Mouse (Mus musculus) MEL (cell line): ENCODE results near the gene Daam1. TPM values are rescaled to one million over a fixed set of nuclear protein-coding genes. Genes with fewer than 3 reads are reported as not detected.

Experiments used
- DNase-seq: peaks from one replicate; pipeline ENCODE4 v3.0.0; 2011; ENCODE audit warnings: low read depth, low spot score
- H3K27ac ChIP-seq: 2 replicates; pipeline ENCODE4 v1.5.1; 2012; ENCODE audit warnings: low read depth, mild to moderate bottlenecking, control low read depth, low read length, moderate library complexity; ENCODE audit not compliant: control insufficient read depth
- H3K27me3 ChIP-seq, 2 experiments: fragments of 150-350 bp in 1 of 2; sonication (generic) in 1 of 2; 2 replicates each; pipeline ENCODE4 v1.6.1; 2012; ENCODE audit warnings: low read length in 2 of 2, mild to moderate bottlenecking in 2 of 2, improper control_type of control experiment in 1 of 2, moderate library complexity in 1 of 2; ENCODE audit not compliant: insufficient read depth in 2 of 2, control insufficient read depth in 1 of 2
- H3K36me3 ChIP-seq, 2 experiments: 2 replicates each; pipeline ENCODE4 v1.6.1; 2012 to 2014; ENCODE audit warnings: low read length in 2 of 2, improper control_type of control experiment in 1 of 2, inconsistent platforms in 1 of 2, mild to moderate bottlenecking in 1 of 2; ENCODE audit not compliant: insufficient read depth in 2 of 2, control insufficient read depth in 1 of 2
- H3K4me1 ChIP-seq, 2 experiments: fragments of 150-350 bp in 1 of 2; sonication (generic) in 1 of 2; 2 replicates each; pipeline ENCODE4 v1.6.1; 2012; ENCODE audit warnings: low read length in 2 of 2, improper control_type of control experiment in 1 of 2, mild to moderate bottlenecking in 1 of 2; ENCODE audit not compliant: insufficient read depth in 2 of 2, control insufficient read depth in 1 of 2
- H3K4me3 ChIP-seq, 2 experiments: fragments of 150-350 bp in 1 of 2; sonication (generic) in 1 of 2; 2 replicates each; pipeline ENCODE4 v1.5.1; 2012; ENCODE audit warnings: low read depth in 2 of 2, low read length in 2 of 2, mild to moderate bottlenecking in 2 of 2, moderate library complexity in 2 of 2, control low read depth in 1 of 2, improper control_type of control experiment in 1 of 2; ENCODE audit not compliant: control insufficient read depth in 1 of 2, insufficient read depth in 1 of 2
- H3K79me2 ChIP-seq: 2 replicates; pipeline ENCODE4 v1.6.1; 2012; ENCODE audit warnings: mild to moderate bottlenecking, low read length, moderate library complexity; ENCODE audit not compliant: control insufficient read depth, poor library complexity, insufficient read depth
- H3K9ac ChIP-seq: 2 replicates; pipeline ENCODE4 v1.6.1; 2012; ENCODE audit warnings: low read depth, mild to moderate bottlenecking, control low read depth, low read length, moderate library complexity; ENCODE audit not compliant: control insufficient read depth, poor library complexity, severe bottlenecking
- H3K9me3 ChIP-seq: fragments of 150-350 bp; sonication (generic); replicated peaks from 2 replicates; pipeline ENCODE4 v1.6.1; 2012; ENCODE audit warnings: mild to moderate bottlenecking, low read length, improper control_type of control experiment, moderate library complexity; ENCODE audit not compliant: insufficient read depth
- BHLHE40 ChIP-seq: IDR thresholded peaks from 2 replicates; pipeline ENCODE4 v1.6.1; 2012; ENCODE audit warnings: low read depth, mild to moderate bottlenecking, inconsistent platforms, low read length, improper control_type of control experiment, borderline replicate concordance
- CHD1 ChIP-seq: IDR thresholded peaks from 2 replicates; pipeline ENCODE4 v1.6.1; 2012; ENCODE audit warnings: low read depth, mild to moderate bottlenecking, inconsistent platforms, low read length, improper control_type of control experiment
- ELF1 ChIP-seq: IDR thresholded peaks from 2 replicates; pipeline ENCODE4 v1.6.1; 2014; ENCODE audit warnings: low read depth, mild to moderate bottlenecking, inconsistent platforms, low read length, improper control_type of control experiment, moderate library complexity
- EP300 ChIP-seq, 2 experiments: IDR thresholded peaks; 2 replicates each; pipeline ENCODE4 v1.6.1; 2011; ENCODE audit warnings: improper control_type of control experiment in 2 of 2, low read length in 2 of 2, low read depth in 1 of 2, mild to moderate bottlenecking in 1 of 2
- ETS1 ChIP-seq: IDR thresholded peaks from 2 replicates; pipeline ENCODE4 v1.6.1; 2012; ENCODE audit warnings: low read depth, mild to moderate bottlenecking, inconsistent platforms, low read length, improper control_type of control experiment, moderate library complexity
- GATA1 ChIP-seq: IDR thresholded peaks from 2 replicates; pipeline ENCODE4 v1.6.1; 2011; ENCODE audit warnings: low read depth, low read length, improper control_type of control experiment
- HCFC1 ChIP-seq: IDR thresholded peaks from 2 replicates; pipeline ENCODE4 v1.6.1; 2012; ENCODE audit warnings: low read depth, mild to moderate bottlenecking, inconsistent platforms, low read length, improper control_type of control experiment, moderate library complexity
- MAFK ChIP-seq: IDR thresholded peaks from 2 replicates; pipeline ENCODE4 v1.6.1; 2011; ENCODE audit warnings: low read depth, mild to moderate bottlenecking, low read length, improper control_type of control experiment, borderline replicate concordance
- MAX ChIP-seq: IDR thresholded peaks from 2 replicates; pipeline ENCODE4 v1.6.1; 2011; ENCODE audit warnings: low read length, improper control_type of control experiment
- MXI1 ChIP-seq: IDR thresholded peaks from 2 replicates; pipeline ENCODE4 v1.6.1; 2011; ENCODE audit warnings: mild to moderate bottlenecking, low read depth, low read length, improper control_type of control experiment
- MYB ChIP-seq: IDR thresholded peaks from 2 replicates; pipeline ENCODE4 v1.6.1; 2011; ENCODE audit warnings: mild to moderate bottlenecking, low read depth, low read length, improper control_type of control experiment
- MYC ChIP-seq: IDR thresholded peaks from 2 replicates; pipeline ENCODE4 v1.6.1; 2011; ENCODE audit warnings: low read depth, mild to moderate bottlenecking, low read length, improper control_type of control experiment, moderate library complexity
- POLR2A ChIP-seq, 2 experiments: IDR thresholded peaks; 2 replicates each; pipeline ENCODE4 v1.6.1; 2011 to 2012; ENCODE audit warnings: low read length in 2 of 2, mild to moderate bottlenecking in 2 of 2, control low read depth in 1 of 2, improper control_type of control experiment in 1 of 2, low read depth in 1 of 2, moderate library complexity in 1 of 2; ENCODE audit not compliant: control insufficient read depth in 1 of 2, insufficient read depth in 1 of 2, poor library complexity in 1 of 2
- POLR2AphosphoS5 ChIP-seq: IDR thresholded peaks from 2 replicates; pipeline ENCODE4 v1.6.1; 2012; ENCODE audit warnings: low read depth, borderline replicate concordance, mild to moderate bottlenecking, inconsistent platforms, low read length, moderate library complexity, mixed read lengths
- RAD21 ChIP-seq: IDR thresholded peaks from 2 replicates; pipeline ENCODE4 v1.6.1; 2011; ENCODE audit warnings: mild to moderate bottlenecking, low read depth, low read length, improper control_type of control experiment
- RCOR1 ChIP-seq: IDR thresholded peaks from 2 replicates; pipeline ENCODE4 v1.6.1; 2012; ENCODE audit warnings: low read depth, mild to moderate bottlenecking, inconsistent platforms, low read length, improper control_type of control experiment
- SIN3A ChIP-seq: IDR thresholded peaks from 2 replicates; pipeline ENCODE4 v1.6.1; 2012; ENCODE audit warnings: low read length, improper control_type of control experiment, inconsistent platforms
- SMC3 ChIP-seq: IDR thresholded peaks from 2 replicates; pipeline ENCODE4 v1.6.1; 2011; ENCODE audit warnings: low read depth, low read length, improper control_type of control experiment
- TAL1 ChIP-seq: IDR thresholded peaks from 2 replicates; pipeline ENCODE4 v1.6.1; 2012; ENCODE audit warnings: mild to moderate bottlenecking, inconsistent platforms, low read length, moderate library complexity, mixed read lengths
- TBP ChIP-seq: IDR thresholded peaks from 2 replicates; pipeline ENCODE4 v1.8.0; 2011; ENCODE audit warnings: low read depth, low read length, improper control_type of control experiment
- TCF12 ChIP-seq: IDR thresholded peaks from 2 replicates; pipeline ENCODE4 v1.6.1; 2014; ENCODE audit warnings: low read depth, mild to moderate bottlenecking, inconsistent platforms, low read length, improper control_type of control experiment, moderate library complexity
- USF1 ChIP-seq: IDR thresholded peaks from 2 replicates; pipeline ENCODE4 v1.6.1; 2014; ENCODE audit warnings: low read depth, mild to moderate bottlenecking, inconsistent platforms, low read length, improper control_type of control experiment, moderate library complexity
- USF2 ChIP-seq, 2 experiments: IDR thresholded peaks; 2 replicates each; pipeline ENCODE4 v1.6.1; 2011 to 2012; ENCODE audit warnings: improper control_type of control experiment in 2 of 2, low read length in 2 of 2, borderline replicate concordance in 1 of 2, inconsistent platforms in 1 of 2, low read depth in 1 of 2, mild to moderate bottlenecking in 1 of 2; ENCODE audit not compliant: insufficient read depth in 1 of 2
- ZC3H11A ChIP-seq: IDR thresholded peaks from 2 replicates; pipeline ENCODE4 v1.6.1; 2012; ENCODE audit warnings: low read depth, mild to moderate bottlenecking, inconsistent platforms, low read length, improper control_type of control experiment
- ZKSCAN1 ChIP-seq: IDR thresholded peaks from 2 replicates; pipeline ENCODE4 v1.6.1; 2012; ENCODE audit warnings: low read depth, mild to moderate bottlenecking, inconsistent platforms, low read length, improper control_type of control experiment, moderate library complexity
- ZNF384 ChIP-seq: IDR thresholded peaks from 2 replicates; pipeline ENCODE4 v1.6.1; 2012; ENCODE audit warnings: low read depth, mild to moderate bottlenecking, inconsistent platforms, low read length, improper control_type of control experiment
- polyA plus RNA-seq, 2 experiments: library from polyadenylated mRNA; stranded (reverse) in 1 of 2; unstranded in 1 of 2; fragments of >175 nt in 1 of 2; fragments of >200 nt in 1 of 2; gene quantifications; 2 replicates each; pipeline versions ENCODE4 v1.2.1 to v1.2.4; 2012; ENCODE audit warnings: low replicate concordance in 2 of 2, low read depth in 1 of 2; ENCODE audit not compliant: insufficient read length in 2 of 2, insufficient read depth in 1 of 2, missing spikeins in 1 of 2
- total RNA-seq: library from RNA; depleted of rRNA; stranded (reverse); fragments of 300-350 nt; gene quantifications from 2 replicates; pipeline ENCODE4 v1.2.3, GENCODE M21; 2012

Gene Daam1
- total and polyA plus RNA-seq, 3 experiments: 9.2 to 12.0 TPM; not detected in 1

DNA sequence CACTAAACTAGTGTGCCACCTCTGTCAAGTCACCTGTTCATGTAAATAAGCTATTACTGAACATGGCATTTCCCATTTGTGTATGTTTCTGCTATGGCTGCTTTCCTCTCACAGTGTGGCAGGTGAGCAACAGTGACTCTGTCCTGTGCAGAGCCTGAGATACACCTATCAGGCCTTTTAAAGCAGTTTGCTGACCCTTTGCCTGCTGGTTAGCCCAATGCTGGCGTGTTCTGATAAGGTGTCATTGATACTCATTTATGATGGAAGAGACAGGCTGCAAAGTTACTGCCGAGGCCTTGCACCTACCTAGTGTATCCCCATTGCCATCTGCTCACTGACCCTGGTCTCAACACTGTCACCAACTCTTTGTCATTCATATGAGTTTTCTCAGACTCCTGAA lies 99.0 kb downstream of the Daam1 start:
- TF ChIP-seq MAFK (no peak), TAL1 (peak; percentile 4; the same call in 1 of the 2 replicates)
- TF ChIP-seq, all 39 proteins: peak for 1
- DNase-seq: no peak
- Histone ChIP-seq H3K27me3 (no peaks in the 10 kb centered on the region), H3K79me2 (0 out of 2 replicates have a peak, but pooled peaks cover 1% of the 10 kb centered on the region), H3K27ac (no peak overlapping the region), H3K36me3 (peaks cover 0 to 18% of the 10 kb centered on the region in 2 experiments; a peak in 3 of 4 replicates), H3K9ac (no peak overlapping the region), H3K9me3 (no peaks in the 10 kb centered on the region), H3K4me3 (no peak overlapping the region), H3K4me1 (peaks cover 16 to 20% of the 10 kb centered on the region in 2 experiments)

DNA sequence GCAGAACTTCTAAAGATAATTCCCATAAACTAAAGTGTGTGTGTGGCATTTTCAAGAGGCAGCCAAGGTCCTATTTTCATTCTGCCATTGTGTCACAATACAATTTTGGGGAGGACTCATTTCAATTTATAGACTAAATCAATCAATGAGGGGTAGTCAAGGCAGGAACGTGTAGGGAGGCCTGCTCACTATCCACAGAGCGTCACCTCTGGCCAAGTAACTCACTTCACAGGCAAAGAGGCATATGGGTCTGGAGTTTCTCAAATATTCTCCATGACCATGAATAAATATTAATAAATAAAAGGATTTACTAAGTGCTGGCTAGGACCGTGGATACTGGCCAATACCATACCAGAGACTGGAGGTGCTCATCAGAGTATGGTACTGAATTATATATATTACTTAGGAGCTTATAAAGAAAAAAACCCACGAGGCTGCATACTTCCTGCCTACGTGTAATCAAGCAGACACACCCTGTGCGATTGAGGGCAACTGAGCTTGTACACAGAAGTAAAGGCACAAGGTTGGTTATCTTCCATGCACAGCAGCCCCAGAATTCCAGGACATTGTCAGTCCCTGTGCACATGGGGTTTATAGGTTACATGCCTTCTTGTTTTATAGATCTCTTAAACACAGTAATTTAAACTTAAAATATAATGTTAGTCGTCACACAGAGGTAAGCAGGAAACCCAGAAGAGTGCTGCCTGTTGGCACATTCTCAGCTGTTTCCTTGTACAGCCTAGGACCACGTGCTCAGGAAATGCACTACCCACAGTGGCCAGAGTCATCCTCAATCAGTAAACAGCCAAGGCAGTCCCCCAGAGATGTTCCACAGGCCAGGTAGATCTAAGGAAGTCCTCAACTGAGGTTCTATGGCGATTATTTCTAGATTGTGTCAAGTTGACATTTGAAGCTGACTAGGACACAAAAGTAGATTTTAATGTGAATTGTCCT lies 101.8 kb downstream of the Daam1 start:
- DNase-seq: peak; percentile 87
- Histone ChIP-seq H3K79me2 (0 out of 2 replicates have a peak, but pooled peaks cover 1% of the 10 kb centered on the region), H3K27me3 (no peaks in the 10 kb centered on the region)
- 0 out of 4 replicates have a peak, but pooled peaks of 1 of the 2 experiments have one; percentile 7 for TF ChIP-seq USF2 (IDR thresholded peaks at IDR 0.05; ENCODE audit: borderline replicate concordance in 1 of 2, insufficient read depth in 1 of 2, low read depth in 1 of 2, low read length in 2 of 2)
- TF ChIP-seq POLR2A (IDR thresholded peaks at IDR 0.05; ENCODE audit: control insufficient read depth in 1 of 2, insufficient read depth in 1 of 2, low read depth in 1 of 2, low read length in 2 of 2, poor library complexity in 1 of 2): peak in 1 of 2 experiments; percentile 28; a peak in 1 of 4 replicates
- TF ChIP-seq ETS1: peak; percentile 72
- TF ChIP-seq TBP: peak; percentile 10; the same call in 1 of the 2 replicates
- TF ChIP-seq ZNF384: peak; percentile 80
- no peak for TF ChIP-seq ZKSCAN1
- TF ChIP-seq HCFC1: 0 out of 2 replicates have a peak, but pooled peaks have one; percentile 34
- TF ChIP-seq RAD21: no peak
- TF ChIP-seq ELF1: 0 out of 2 replicates have a peak, but pooled peaks have one; percentile 34
- peak; percentile 72 for TF ChIP-seq USF1
- TF ChIP-seq POLR2AphosphoS5: no peak
- peak; percentile 64 for TF ChIP-seq SIN3A
- peak; percentile 91 for TF ChIP-seq MYC
- TF ChIP-seq BHLHE40: peak; percentile 21; the same call in 1 of the 2 replicates
- TF ChIP-seq EP300 (IDR thresholded peaks at IDR 0.05; ENCODE audit: low read depth in 1 of 2, low read length in 2 of 2): peak; percentile 84 to 87
- TF ChIP-seq MYB: no peak
- TF ChIP-seq MAX: peak; percentile 94
- no peak; the same call in 1 of the 2 replicates for TF ChIP-seq MXI1
- no peak for TF ChIP-seq CHD1
- TF ChIP-seq RCOR1: peak; percentile 67
- TF ChIP-seq TCF12: peak; percentile 89
- TF ChIP-seq GATA1: peak; percentile 92
- no peak for TF ChIP-seq SMC3
- TF ChIP-seq ZC3H11A: no peak
- TF ChIP-seq TAL1: peak; percentile 93
- TF ChIP-seq, all 39 proteins: peak for 17
- H3K36me3 ChIP-seq: peaks cover 2 to 18% of the 10 kb centered on the region in 2 experiments; a peak in 3 of 4 replicates
- peak overlapping the region; percentile 80 for H3K27ac ChIP-seq
- H3K9ac ChIP-seq: peak overlapping the region; percentile 13
- no peaks in the 10 kb centered on the region for H3K9me3 ChIP-seq
- no peak overlapping the region for H3K4me3 ChIP-seq
- peaks cover 16 to 20% of the 10 kb centered on the region in 2 experiments for H3K4me1 ChIP-seq
